Mouse (Mus musculus) thymus, adult 2 months (tissue): ENCODE results near the gene Kctd20. TPM values are rescaled to one million over a fixed set of nuclear protein-coding genes. Genes with fewer than 3 reads are reported as not detected.

ENCODE experiments used
- DNase-seq: peaks from one replicate; pipeline ENCODE4 v3.0.0; 2021
- H3K27ac ChIP-seq: fragments of 200-500 bp; 2 replicates; pipeline ENCODE4 v1.5.1; 2012; ENCODE audit warnings: low read length, control low read depth; ENCODE audit not compliant: control insufficient read depth, insufficient read depth
- H3K27me3 ChIP-seq: fragments of 200-500 bp; 2 replicates; pipeline ENCODE4 v1.6.1; 2012; ENCODE audit warnings: mild to moderate bottlenecking, low read length, moderate library complexity, mixed read lengths; ENCODE audit not compliant: control insufficient read depth, insufficient read depth
- H3K36me3 ChIP-seq: fragments of 200-500 bp; 2 replicates; pipeline ENCODE4 v1.6.1; 2012; ENCODE audit warnings: mild to moderate bottlenecking, low read length, moderate library complexity; ENCODE audit not compliant: control insufficient read depth, insufficient read depth
- H3K4me1 ChIP-seq: fragments of 200-500 bp; replicated peaks from 2 replicates; pipeline ENCODE4 v1.6.1; 2012; ENCODE audit warnings: low read length; ENCODE audit not compliant: control insufficient read depth, insufficient read depth
- H3K4me3 ChIP-seq: fragments of 200-500 bp; 2 replicates; pipeline ENCODE4 v1.5.1; 2012; ENCODE audit warnings: mild to moderate bottlenecking, low read length, control low read depth, moderate library complexity; ENCODE audit not compliant: control insufficient read depth, insufficient read depth
- CTCF ChIP-seq: fragments of 200-500 bp; IDR thresholded peaks from 2 replicates; pipeline ENCODE4 v1.5.1; 2012; ENCODE audit warnings: mild to moderate bottlenecking, control low read depth, low read length, moderate library complexity, borderline replicate concordance; ENCODE audit not compliant: control insufficient read depth, poor library complexity, insufficient read depth; ENCODE audit errors: extremely low read depth
- POLR2A ChIP-seq: fragments of 200-500 bp; IDR thresholded peaks from 2 replicates; pipeline ENCODE4 v1.6.1; 2012; ENCODE audit warnings: mild to moderate bottlenecking, low read length, control low read depth, moderate library complexity; ENCODE audit not compliant: control insufficient read depth, poor library complexity, insufficient read depth; ENCODE audit errors: extremely low read depth
- WGBS: fragments of 180-500 bp; shearing (Covaris S2); methylation state at CpG from one replicate; pipeline ENCODE4 v1.1.7; 2018; 5-methylcytosine and 5-hydroxymethylcytosine counted together
- polyA plus RNA-seq: library from polyadenylated mRNA; depleted of rRNA; stranded (reverse); fragments of >200 nt; gene quantifications from 2 replicates; pipeline ENCODE4 v1.2.3, GENCODE M21; 2012; rRNA removed

The Kctd20 gene
- 60.8 and 80.1 TPM in 2 replicates for polyA plus RNA-seq

- Histone ChIP-seq H3K4me1 (peaks cover 19% of the 10 kb centered on the region), H3K4me3 (peak within 1 kb of the TSS; percentile 79), H3K36me3 (no peaks in the 10 kb centered on the region), H3K27ac (peak within 1 kb of the TSS; percentile 85), H3K27me3 (no peaks in the 10 kb centered on the region)
- DNase-seq, result peak; percentile 94
- TF ChIP-seq CTCF (peak; percentile 42), POLR2A (peak; percentile 99)
- WGBS, result under 1% methylated on average over 80 of the region's 80 CpGs
Observed at GRCm38 (mm10) chr17:28951831-28952799, at the start of gene Kctd20. Gene Kctd20, plus strand, starts transcription at chr17:28951950.

GRCm38 (mm10) chr17:28904546-28905376 lies 47.0 kb upstream of the Kctd20 start:
- H3K36me3 ChIP-seq, result no peaks in the 10 kb centered on the region
- TF ChIP-seq POLR2A (no peak), CTCF (peak; percentile 79; the same call in 1 of the 2 replicates)
- no peak overlapping the region for H3K4me3 ChIP-seq
- no peaks in the 10 kb centered on the region for H3K27me3 ChIP-seq
- peak; percentile 66 for DNase-seq
- H3K27ac ChIP-seq, result no peak overlapping the region
- 55% methylated on average over 23 of the region's 23 CpGs for WGBS
- H3K4me1 ChIP-seq, result peaks cover 23% of the 10 kb centered on the region

GRCm38 (mm10) chr17:28905377-28905916 lies 46.3 kb upstream of the Kctd20 start:
- H3K27me3 ChIP-seq, result no peaks in the 10 kb centered on the region
- H3K4me3 ChIP-seq, result no peak overlapping the region
- TF ChIP-seq CTCF (no peak), POLR2A (no peak)
- no peaks in the 10 kb centered on the region for H3K36me3 ChIP-seq
- 94% methylated on average over 13 of the region's 13 CpGs for WGBS
- H3K27ac ChIP-seq, result no peak overlapping the region
- DNase-seq, result no peak
- H3K4me1 ChIP-seq, result peaks cover 23% of the 10 kb centered on the region

GRCm38 (mm10) chr17:28907959-28908358 lies 43.8 kb upstream of the Kctd20 start:
- WGBS, result 41% methylated on average over 7 of the region's 7 CpGs
- H3K27me3 ChIP-seq, result no peaks in the 10 kb centered on the region
- TF ChIP-seq POLR2A (no peak), CTCF (no peak)

GRCm38 (mm10) chr17:28909252-28909941 lies 42.4 kb upstream of the Kctd20 start:
- TF ChIP-seq POLR2A, result no peak
- peak; percentile 58; the same call in 1 of the 2 replicates for TF ChIP-seq CTCF
- Histone ChIP-seq H3K36me3 (no peaks in the 10 kb centered on the region), H3K27ac (no peak overlapping the region), H3K27me3 (no peaks in the 10 kb centered on the region), H3K4me3 (peak overlapping the region; percentile 35), H3K4me1 (peaks cover 23% of the 10 kb centered on the region)
- peak; percentile 70 for DNase-seq
- 4% methylated on average over 29 of the region's 29 CpGs for WGBS

More at GRCm38 (mm10) chr17:28907959-28908358, 43.8 kb upstream of the Kctd20 start:
- no peak overlapping the region for H3K27ac ChIP-seq
- H3K36me3 ChIP-seq, result no peaks in the 10 kb centered on the region
- peaks cover 23% of the 10 kb centered on the region for H3K4me1 ChIP-seq
- DNase-seq, result no peak
- H3K4me3 ChIP-seq, result no peak overlapping the region
